Mouse (Mus musculus): ENCODE data around the gene Gm49342. TPM values are rescaled to one million over a fixed set of nuclear protein-coding genes. Genes with fewer than 3 reads are reported as not detected.
"Not testable (repeated sequence)": the region's sequence is repeated elsewhere in the genome, so short reads cannot be mapped to it uniquely, and the experiment has no call there.

The Gm49342 gene
- polyA plus RNA-seq, 1 experiment = 22.3 TPM

DNA sequence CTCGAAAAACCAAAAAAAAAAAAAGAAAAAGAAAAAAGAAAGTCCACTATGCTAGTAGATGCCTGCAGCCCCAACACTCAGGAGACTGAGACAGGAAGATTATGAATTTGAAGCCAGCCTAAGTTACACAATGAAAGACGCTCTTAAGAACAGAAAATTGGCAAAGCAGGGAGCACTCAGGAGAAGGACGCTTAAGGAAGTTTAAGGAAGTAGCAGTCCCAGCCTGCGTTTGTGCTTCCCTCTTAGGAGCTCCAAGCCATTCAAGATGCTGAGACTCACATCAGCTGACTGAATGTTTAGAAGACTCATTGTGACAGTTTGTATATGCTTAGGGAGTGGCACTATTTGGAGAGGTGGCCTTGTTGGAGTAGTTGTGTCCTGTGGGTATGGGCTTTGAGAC lies 36.2 kb upstream of the Gm49342 start:
- Histone ChIP-seq H3K4me1 (ENCODE audit: control insufficient read depth, insufficient read depth, low read length) (no peaks in the 10 kb centered on the region), H3K27ac (ENCODE audit: insufficient read depth, low read length) (no peak overlapping the region), H3K4me3 (ENCODE audit: insufficient read depth, low read length) (no peak overlapping the region)
- TF ChIP-seq CTCF (IDR thresholded peaks at IDR 0.05; ENCODE audit: borderline replicate concordance, insufficient read depth, low read length) (no peak), POLR2A (IDR thresholded peaks at IDR 0.05; ENCODE audit: low read depth, low read length) (no peak)

DNA sequence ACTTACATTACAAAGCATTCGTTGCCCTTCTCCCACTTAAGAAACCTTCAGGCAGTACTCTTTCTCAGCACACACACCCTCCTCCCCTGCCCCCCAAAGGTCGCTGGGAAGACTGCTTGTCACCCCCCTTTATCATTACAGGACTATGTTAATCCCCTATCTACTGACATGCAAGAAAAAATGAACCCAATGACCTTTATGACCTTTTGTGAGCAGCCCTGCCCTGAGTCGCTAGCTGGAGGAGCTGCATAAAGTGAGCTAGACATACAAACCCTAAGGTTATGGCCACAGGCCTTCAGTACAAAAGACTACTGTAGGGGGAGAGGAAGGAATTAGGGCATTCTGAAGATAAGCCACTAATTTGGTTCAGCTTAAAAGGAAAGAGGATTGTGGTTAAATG lies 33.0 kb upstream of the Gm49342 start:
- TF ChIP-seq POLR2A (IDR thresholded peaks at IDR 0.05; ENCODE audit: low read depth, low read length) (no peak), CTCF (IDR thresholded peaks at IDR 0.05; ENCODE audit: borderline replicate concordance, insufficient read depth, low read length) (no peak)
- Histone ChIP-seq H3K27ac (ENCODE audit: insufficient read depth, low read length) (no peak overlapping the region), H3K4me3 (ENCODE audit: insufficient read depth, low read length) (no peak overlapping the region), H3K4me1 (ENCODE audit: control insufficient read depth, insufficient read depth, low read length) (no peaks in the 10 kb centered on the region)

- not testable (repeated sequence) for H3K4me1 ChIP-seq (ENCODE audit: control insufficient read depth, insufficient read depth, low read length); H3K27ac ChIP-seq (ENCODE audit: insufficient read depth, low read length)
- peak overlapping the region; percentile 45 for H3K4me3 ChIP-seq (ENCODE audit: insufficient read depth, low read length)
Observed at GRCm38 (mm10) chr14:50923437-50923836, 20.9 kb upstream of the Gm49342 start.

DNA sequence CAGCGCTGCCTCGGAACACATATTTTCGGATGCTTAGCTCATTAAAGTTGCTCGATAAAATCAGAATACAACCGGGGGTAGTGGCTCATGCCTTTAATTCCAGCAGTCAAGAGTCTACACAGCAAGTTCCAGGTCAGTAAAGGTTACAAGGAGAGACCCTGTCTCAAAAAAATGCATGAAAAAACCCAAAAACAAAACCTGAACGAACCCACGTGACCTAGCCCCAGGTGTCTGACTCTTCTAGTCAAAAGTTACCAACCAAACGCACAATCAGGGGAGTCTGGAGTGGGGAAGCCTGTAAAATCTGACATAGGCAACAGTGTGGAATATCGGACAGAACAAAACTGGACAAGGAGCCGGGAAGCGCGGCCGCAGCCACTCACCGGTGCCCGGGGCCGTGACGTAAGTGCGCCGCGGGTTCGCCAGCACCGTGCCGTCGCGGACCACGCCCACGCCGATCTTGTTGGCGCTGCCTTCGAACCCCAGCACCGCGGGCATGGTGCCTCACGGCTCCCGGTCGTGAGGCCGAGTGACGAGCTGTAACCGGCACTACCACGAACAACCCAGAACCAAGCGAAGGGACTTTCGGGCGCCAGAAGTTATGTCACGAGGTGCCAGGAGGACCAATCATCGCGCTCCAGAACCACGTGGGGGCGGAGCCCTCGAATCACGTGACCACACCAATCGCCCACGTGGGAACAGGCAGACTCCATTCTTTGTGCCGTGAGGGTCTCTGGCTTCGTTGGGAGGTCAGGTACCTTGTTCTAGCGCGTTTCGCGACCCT lies 19.8 kb upstream of the Gm49342 start, which contains the start of the genes Osgep and Apex1:
Gene Osgep, minus strand, starts transcription at position 613 of the 784 bp plus-strand sequence.
Gene Apex1, plus strand, starts transcription at position 688 of the 784 bp plus-strand sequence.
- Histone ChIP-seq H3K4me3 (ENCODE audit: insufficient read depth, low read length) (peak within 1 kb of the TSS; percentile 45), H3K27ac (ENCODE audit: insufficient read depth, low read length) (peak within 1 kb of the TSS; percentile 85), H3K4me1 (ENCODE audit: control insufficient read depth, insufficient read depth, low read length) (peaks cover 4% of the 10 kb centered on the region; the same call in 1 of the 2 replicates)
- TF ChIP-seq CTCF (IDR thresholded peaks at IDR 0.05; ENCODE audit: borderline replicate concordance, insufficient read depth, low read length) (no peak), POLR2A (IDR thresholded peaks at IDR 0.05; ENCODE audit: low read depth, low read length) (peak; percentile 77)

DNA sequence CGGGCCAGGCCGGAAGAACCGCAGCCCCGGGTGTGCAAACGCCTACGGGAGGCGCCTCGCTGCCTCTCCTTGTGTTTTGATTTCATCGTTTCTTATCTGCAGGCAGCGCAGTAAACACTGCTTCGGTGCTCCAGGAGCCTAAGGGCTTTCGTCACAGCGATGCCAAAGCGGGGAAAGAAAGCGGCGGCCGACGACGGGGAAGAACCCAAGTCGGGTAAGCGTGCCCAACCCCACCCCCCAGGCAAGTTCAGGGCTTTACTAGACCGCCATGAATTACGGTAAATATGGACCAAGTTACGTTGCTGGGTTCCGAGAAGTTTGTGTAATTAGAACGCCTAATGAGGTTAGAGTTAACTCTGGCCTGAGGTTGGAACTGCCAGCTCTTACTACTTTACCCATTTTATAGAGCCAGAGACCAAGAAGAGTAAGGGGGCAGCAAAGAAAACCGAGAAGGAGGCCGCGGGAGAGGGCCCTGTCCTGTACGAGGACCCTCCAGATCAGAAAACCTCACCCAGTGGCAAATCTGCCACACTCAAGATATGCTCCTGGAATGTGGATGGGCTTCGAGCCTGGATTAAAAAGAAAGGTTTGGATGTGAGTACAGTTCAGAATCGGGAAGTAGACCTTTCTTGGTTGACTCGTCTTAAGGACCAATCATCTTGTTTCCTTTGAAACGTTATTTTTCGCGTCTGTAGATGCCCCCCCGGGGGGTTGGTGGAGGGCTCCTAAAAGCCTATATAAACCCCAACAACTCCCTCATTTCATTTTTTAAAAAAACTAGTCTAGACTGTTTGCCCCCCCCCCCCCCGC lies 19.0 kb upstream of the Gm49342 start:
- Histone ChIP-seq H3K4me3 (ENCODE audit: insufficient read depth, low read length) (peak overlapping the region; percentile 45), H3K27ac (ENCODE audit: insufficient read depth, low read length) (peak overlapping the region; percentile 85), H3K4me1 (ENCODE audit: control insufficient read depth, insufficient read depth, low read length) (peaks cover 4% of the 10 kb centered on the region; the same call in 1 of the 2 replicates)
- TF ChIP-seq POLR2A (IDR thresholded peaks at IDR 0.05; ENCODE audit: low read depth, low read length) (no peak), CTCF (IDR thresholded peaks at IDR 0.05; ENCODE audit: borderline replicate concordance, insufficient read depth, low read length) (no peak)

GRCm38 (mm10) chr14:50927366-50927765 lies 17.0 kb upstream of the Gm49342 start:
- Histone ChIP-seq H3K27ac (ENCODE audit: insufficient read depth, low read length) (no peak overlapping the region), H3K4me3 (ENCODE audit: insufficient read depth, low read length) (no peak overlapping the region), H3K4me1 (ENCODE audit: control insufficient read depth, insufficient read depth, low read length) (peaks cover 7% of the 10 kb centered on the region)
- TF ChIP-seq POLR2A (IDR thresholded peaks at IDR 0.05; ENCODE audit: low read depth, low read length) = peak; percentile 16; the same call in 1 of the 2 replicates
- TF ChIP-seq CTCF (IDR thresholded peaks at IDR 0.05; ENCODE audit: borderline replicate concordance, insufficient read depth, low read length) = no peak

GRCm38 (mm10) chr14:50929951-50930350 lies 14.4 kb upstream of the Gm49342 start:
- TF ChIP-seq POLR2A (IDR thresholded peaks at IDR 0.05; ENCODE audit: low read depth, low read length) (no peak), CTCF (IDR thresholded peaks at IDR 0.05; ENCODE audit: borderline replicate concordance, insufficient read depth, low read length) (no peak)
- Histone ChIP-seq H3K27ac (ENCODE audit: insufficient read depth, low read length) (0 out of 2 replicates have a peak overlapping the region, but pooled peaks have one; percentile 9), H3K4me1 (ENCODE audit: control insufficient read depth, insufficient read depth, low read length) (peaks cover 7% of the 10 kb centered on the region), H3K4me3 (ENCODE audit: insufficient read depth, low read length) (peak overlapping the region; percentile 96)

GRCm38 (mm10) chr14:50930377-50930753 lies 14.0 kb upstream of the Gm49342 start:
- peak overlapping the region; percentile 96 for H3K4me3 ChIP-seq (ENCODE audit: insufficient read depth, low read length)
- H3K27ac ChIP-seq (ENCODE audit: insufficient read depth, low read length) = peak overlapping the region; percentile 9; the same call in 1 of the 2 replicates
- TF ChIP-seq POLR2A (IDR thresholded peaks at IDR 0.05; ENCODE audit: low read depth, low read length) (no peak), CTCF (IDR thresholded peaks at IDR 0.05; ENCODE audit: borderline replicate concordance, insufficient read depth, low read length) (no peak)
- H3K4me1 ChIP-seq (ENCODE audit: control insufficient read depth, insufficient read depth, low read length) = peaks cover 7% of the 10 kb centered on the region

DNA sequence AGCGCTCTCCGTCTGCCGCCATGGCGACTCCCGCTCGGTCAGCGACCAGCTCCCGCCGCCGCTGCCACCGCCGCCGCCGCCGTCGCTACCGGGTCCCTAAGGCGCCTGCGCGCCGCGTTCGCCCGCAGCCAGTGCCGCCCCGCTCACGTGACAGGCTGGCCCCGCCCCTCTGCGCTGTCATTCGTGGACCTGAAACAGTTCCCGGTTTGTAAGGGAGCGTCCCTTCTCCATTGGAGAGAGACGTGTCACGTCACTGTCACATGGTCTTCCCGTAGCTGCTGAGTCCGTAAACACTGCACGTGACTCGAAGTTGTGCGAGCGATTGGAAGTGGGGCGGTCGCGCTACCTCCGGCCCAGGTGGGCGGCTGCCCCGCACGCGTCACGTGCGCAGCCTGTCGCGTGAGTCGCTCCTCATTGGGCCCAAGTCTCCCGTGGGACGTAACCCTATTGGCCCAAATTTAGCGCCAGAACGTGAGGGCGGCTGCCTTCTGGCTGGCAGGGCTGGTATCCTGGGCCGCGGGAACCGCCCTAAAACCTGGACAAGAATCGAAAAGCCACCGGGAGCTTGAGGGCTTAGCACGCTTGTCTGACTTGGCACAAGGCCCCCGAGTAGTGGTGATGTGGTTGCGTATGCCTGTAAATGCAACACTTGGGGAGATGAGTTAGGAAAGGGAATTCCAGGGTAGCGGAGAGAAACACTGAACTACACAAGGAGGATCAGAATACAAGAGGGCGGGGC lies 13.4 kb upstream of the Gm49342 start, which contains the start of the genes Pip4p1 and Pnp:
Gene Pip4p1, minus strand, starts transcription at position 103 of the 739 bp plus-strand sequence.
Gene Pnp, plus strand, starts transcription at position 329 of the 739 bp plus-strand sequence.
- peak within 1 kb of the TSS; percentile 85 for H3K27ac ChIP-seq (ENCODE audit: insufficient read depth, low read length)
- TF ChIP-seq CTCF (IDR thresholded peaks at IDR 0.05; ENCODE audit: borderline replicate concordance, insufficient read depth, low read length) = no peak
- TF ChIP-seq POLR2A (IDR thresholded peaks at IDR 0.05; ENCODE audit: low read depth, low read length) = peak; percentile 77
- H3K4me3 ChIP-seq (ENCODE audit: insufficient read depth, low read length) = peak within 1 kb of the TSS; percentile 96
- peaks cover 7% of the 10 kb centered on the region for H3K4me1 ChIP-seq (ENCODE audit: control insufficient read depth, insufficient read depth, low read length)

Data from embryonic fibroblast, embryonic 13.5 days (primary cell).